Mouse (Mus musculus) midbrain, embryonic 14.5 days (tissue): ENCODE measurements around the gene Nav3. TPM values are rescaled to one million over a fixed set of nuclear protein-coding genes. Genes with fewer than 3 reads are reported as not detected.

Experiments
- ATAC-seq: fragments of 200-750 bp; cut with Nextera tagmentation; 2 replicates; pipeline ENCODE4 v1.8.0; 2017; ENCODE audit warnings: moderate number of reproducible peaks, moderate library complexity; ENCODE audit not compliant: low FRiP score, low TSS enrichment
- DNase-seq: peaks from one replicate; pipeline ENCODE4 v3.0.0-alpha.2; 2015
- H3K27ac ChIP-seq: fragments of 300-500 bp; sonication (generic); replicated peaks from 2 replicates; pipeline ENCODE4 v1.5.1; 2014; ENCODE audit warnings: mild to moderate bottlenecking, low read depth, low read length, moderate library complexity
- H3K27me3 ChIP-seq: fragments of 300-500 bp; sonication (generic); 2 replicates; pipeline ENCODE4 v1.6.1; 2014; ENCODE audit warnings: low read length, control low read depth, mixed read lengths; ENCODE audit not compliant: control insufficient read depth, insufficient read depth
- H3K36me3 ChIP-seq: fragments of 300-500 bp; sonication (generic); 2 replicates; pipeline ENCODE4 v1.6.1; 2014; ENCODE audit warnings: low read length, control low read depth; ENCODE audit not compliant: control insufficient read depth, insufficient read depth
- H3K4me1 ChIP-seq: fragments of 300-500 bp; sonication (generic); 2 replicates; pipeline ENCODE4 v1.6.1; 2014; ENCODE audit warnings: mild to moderate bottlenecking, antibody characterized with exemption, low read length, control low read depth; ENCODE audit not compliant: control insufficient read depth, insufficient read depth
- H3K4me2 ChIP-seq: fragments of 300-500 bp; sonication (generic); 2 replicates; pipeline ENCODE4 v1.6.1; 2014; ENCODE audit warnings: mild to moderate bottlenecking, low read length, moderate library complexity
- H3K4me3 ChIP-seq: fragments of 300-500 bp; sonication (generic); replicated peaks from 2 replicates; pipeline ENCODE4 v1.5.1; 2014; ENCODE audit warnings: low read depth, low read length
- H3K9ac ChIP-seq: fragments of 300-500 bp; sonication (generic); replicated peaks from 2 replicates; pipeline ENCODE4 v1.6.1; 2014; ENCODE audit warnings: mild to moderate bottlenecking, low read length, moderate library complexity
- H3K9me3 ChIP-seq: fragments of 300-500 bp; sonication (generic); 2 replicates; pipeline ENCODE4 v1.6.1; 2016; ENCODE audit warnings: low read length, control low read depth, mixed read lengths; ENCODE audit not compliant: control insufficient read depth
- WGBS: fragments of 180-500 bp; shearing (Covaris S2); extraction: QIAGEN DNeasy Blood & Tissue Kit; methylation state at CpG from one replicate; pipeline ENCODE4 v1.1.7; 2014; 5-methylcytosine and 5-hydroxymethylcytosine counted together
- polyA plus RNA-seq: library from polyadenylated mRNA; unstranded; fragments of >200 nt; fragmentation: Nextera tagmentation; extraction: Ambion mirVana; gene quantifications from 2 replicates; pipeline ENCODE4 v1.2.1, GENCODE M21; 2014

Gene Nav3
- polyA plus RNA-seq, 1 experiment from 2014 or later, result 26.9 TPM

DNA sequence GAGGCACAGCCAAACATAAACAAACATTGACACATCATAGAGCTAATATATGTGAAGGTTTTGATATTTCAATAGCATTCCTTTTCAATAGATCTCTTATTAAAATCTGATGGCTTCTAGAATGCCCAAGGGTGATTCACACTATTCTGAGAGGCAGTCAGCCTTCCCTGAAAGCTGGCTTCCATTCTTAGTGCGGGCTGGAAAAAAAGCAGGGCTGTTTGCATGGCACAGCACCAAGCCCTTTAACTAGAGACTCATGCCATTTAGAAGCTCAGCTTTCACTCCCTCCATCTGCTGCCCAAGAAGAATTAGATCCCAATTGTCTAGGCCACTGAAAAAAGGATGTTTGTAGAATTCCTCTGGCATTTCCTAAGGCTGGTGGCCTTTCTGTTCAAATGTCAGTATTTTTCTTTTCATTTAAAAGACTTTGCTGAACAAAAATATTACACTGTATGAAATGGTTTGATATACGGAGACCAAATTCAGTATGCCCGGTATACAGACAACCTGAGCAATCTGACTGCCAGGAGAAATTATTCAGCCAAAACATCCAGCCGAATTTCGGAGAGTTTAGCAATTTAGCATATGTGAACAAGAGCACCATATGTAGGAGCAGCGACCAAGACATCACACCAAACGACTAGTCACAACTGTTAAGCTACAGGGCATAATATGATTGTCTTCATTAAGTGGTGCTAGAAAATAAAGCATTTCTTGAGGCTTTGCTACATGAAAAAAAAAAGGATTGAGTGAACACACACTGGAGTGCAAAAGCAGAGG, 263.8 kb downstream of the Nav3 start:
- Histone ChIP-seq H3K9ac (no peak overlapping the region), H3K9me3 (no peaks in the 10 kb centered on the region), H3K36me3 (no peaks in the 10 kb centered on the region), H3K4me1 (peaks cover 10% of the 10 kb centered on the region; the same call in 1 of the 2 replicates), H3K4me2 (no peak overlapping the region), H3K27me3 (no peaks in the 10 kb centered on the region), H3K27ac (peak overlapping the region; percentile 1; the same call in 1 of the 2 replicates), H3K4me3 (no peak overlapping the region)
- WGBS, result 66% methylated on average over 7 of the region's 7 CpGs
- DNase-seq (peak; percentile 56), ATAC-seq (peak; percentile 55; the same call in 1 of the 2 replicates)

DNA sequence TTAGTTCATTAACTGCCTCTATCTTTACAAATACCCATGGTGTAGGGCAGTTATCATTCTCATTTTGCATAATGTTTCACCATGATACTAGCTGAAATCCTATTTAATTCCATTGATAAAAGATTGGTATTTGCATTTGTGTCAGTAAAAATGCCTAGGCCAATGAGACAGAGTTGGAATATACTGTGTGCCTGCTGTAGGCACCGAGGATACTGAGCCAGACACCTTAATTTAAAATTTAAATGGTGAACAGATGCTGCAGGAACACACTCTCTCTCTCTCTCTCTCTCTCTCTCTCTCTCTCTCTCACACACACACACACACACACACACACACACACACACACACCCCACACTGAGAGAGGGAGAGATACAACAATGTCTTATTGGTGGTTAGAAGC, 269.8 kb downstream of the Nav3 start:
- H3K27me3 ChIP-seq, result no peaks in the 10 kb centered on the region
- 0 out of 2 replicates have a peak, but pooled peaks cover 5% of the 10 kb centered on the region for H3K4me1 ChIP-seq
- ATAC-seq (no peak), DNase-seq (no peak)
- no peak overlapping the region for H3K9ac ChIP-seq
- H3K4me2 ChIP-seq, result no peak overlapping the region
- H3K36me3 ChIP-seq, result no peaks in the 10 kb centered on the region
- 25% methylated on average over 1 of the region's 1 CpGs for WGBS
- H3K4me3 ChIP-seq, result no peak overlapping the region
- no peak overlapping the region for H3K27ac ChIP-seq
- H3K9me3 ChIP-seq, result no peaks in the 10 kb centered on the region

DNA sequence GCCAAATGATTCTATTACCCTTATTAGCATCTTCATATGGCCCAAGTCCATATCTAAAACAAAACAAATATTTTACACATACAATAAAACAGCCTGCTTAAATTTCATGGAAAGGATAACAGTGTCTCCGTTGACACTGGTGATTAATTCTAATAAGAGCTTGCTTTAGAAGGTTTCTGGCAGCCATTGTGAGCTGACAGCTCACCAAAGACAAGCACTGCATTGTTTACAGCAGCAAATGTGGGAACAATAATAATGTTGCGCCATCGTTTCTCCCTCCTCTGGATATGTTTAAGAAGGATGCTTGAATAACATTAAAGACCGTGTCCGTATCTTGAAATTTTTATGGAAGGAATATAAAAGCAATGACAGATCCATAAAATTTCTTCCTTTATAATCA, 280.1 kb downstream of the Nav3 start:
- 60% methylated on average over 5 of the region's 5 CpGs for WGBS
- Histone ChIP-seq H3K27me3 (no peaks in the 10 kb centered on the region), H3K4me3 (no peak overlapping the region), H3K4me2 (no peak overlapping the region), H3K9ac (no peak overlapping the region), H3K9me3 (no peaks in the 10 kb centered on the region), H3K4me1 (no peaks in the 10 kb centered on the region), H3K27ac (no peak overlapping the region), H3K36me3 (no peaks in the 10 kb centered on the region)
- ATAC-seq (no peak), DNase-seq (no peak)

DNA sequence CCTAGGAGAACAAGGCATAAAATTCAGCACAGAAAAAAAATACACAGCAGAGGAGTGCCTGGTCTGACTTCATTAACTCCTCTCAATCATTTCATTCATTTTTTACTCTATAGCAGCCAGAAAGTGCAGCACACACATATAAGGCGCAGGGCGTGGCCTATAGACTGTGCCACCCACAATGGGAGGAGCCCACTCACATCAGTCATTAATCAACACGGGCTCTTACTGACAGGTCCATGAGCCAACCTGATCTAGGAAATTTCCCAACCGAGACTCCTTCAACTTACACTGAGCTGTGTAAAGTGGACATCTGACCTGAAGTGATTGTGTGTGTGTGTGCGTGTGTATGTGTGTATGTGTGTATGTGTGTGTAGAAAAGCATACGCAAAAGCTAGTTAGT, 286.6 kb downstream of the Nav3 start:
- Histone ChIP-seq H3K36me3 (no peaks in the 10 kb centered on the region), H3K9me3 (no peaks in the 10 kb centered on the region), H3K4me3 (no peak overlapping the region), H3K27me3 (no peaks in the 10 kb centered on the region), H3K4me1 (0 out of 2 replicates have a peak, but pooled peaks cover 3% of the 10 kb centered on the region), H3K27ac (no peak overlapping the region), H3K4me2 (no peak overlapping the region), H3K9ac (no peak overlapping the region)
- DNase-seq (no peak), ATAC-seq (no peak)
- WGBS, result 87% methylated on average over 6 of the region's 6 CpGs

- H3K4me3 ChIP-seq, result no peak overlapping the region
- ATAC-seq (no peak), DNase-seq (no peak)
- H3K27me3 ChIP-seq, result no peaks in the 10 kb centered on the region
- H3K27ac ChIP-seq, result no peak overlapping the region
- no peaks in the 10 kb centered on the region for H3K36me3 ChIP-seq
- no peaks in the 10 kb centered on the region for H3K9me3 ChIP-seq
- H3K9ac ChIP-seq, result no peak overlapping the region
- H3K4me2 ChIP-seq, result no peak overlapping the region
- H3K4me1 ChIP-seq, result 0 out of 2 replicates have a peak, but pooled peaks cover 3% of the 10 kb centered on the region
- 90% methylated on average over 2 of the region's 2 CpGs for WGBS
Measured at GRCm38 (mm10) chr10:110168892-110169291, 287.1 kb downstream of the Nav3 start.

- no peaks in the 10 kb centered on the region for H3K27me3 ChIP-seq
- ATAC-seq (no peak), DNase-seq (no peak)
- no peak overlapping the region for H3K27ac ChIP-seq
- H3K4me3 ChIP-seq, result no peak overlapping the region
- H3K4me2 ChIP-seq, result no peak overlapping the region
- peaks cover 22% of the 10 kb centered on the region for H3K4me1 ChIP-seq
- H3K9me3 ChIP-seq, result no peaks in the 10 kb centered on the region
- no peaks in the 10 kb centered on the region for H3K36me3 ChIP-seq
- no peak overlapping the region for H3K9ac ChIP-seq
Measured at GRCm38 (mm10) chr10:110162596-110162995, 293.4 kb downstream of the Nav3 start.

GRCm38 (mm10) chr10:110160894-110161293, 295.1 kb downstream of the Nav3 start:
- no peaks in the 10 kb centered on the region for H3K36me3 ChIP-seq
- no peak overlapping the region for H3K4me3 ChIP-seq
- 65% methylated on average over 5 of the region's 5 CpGs for WGBS
- no peaks in the 10 kb centered on the region for H3K27me3 ChIP-seq
- H3K9me3 ChIP-seq, result no peaks in the 10 kb centered on the region
- H3K9ac ChIP-seq, result no peak overlapping the region
- ATAC-seq, result peak; percentile 34; the same call in 1 of the 2 replicates
- peak overlapping the region; percentile 28; the same call in 1 of the 2 replicates for H3K27ac ChIP-seq
- H3K4me2 ChIP-seq, result no peak overlapping the region
- H3K4me1 ChIP-seq, result peaks cover 22% of the 10 kb centered on the region
- DNase-seq, result peak; percentile 19

- no peaks in the 10 kb centered on the region for H3K36me3 ChIP-seq
- no peak overlapping the region for H3K4me3 ChIP-seq
- H3K9me3 ChIP-seq, result no peaks in the 10 kb centered on the region
- DNase-seq (peak; percentile 19), ATAC-seq (no peak)
- no peaks in the 10 kb centered on the region for H3K27me3 ChIP-seq
- no peak overlapping the region for H3K4me2 ChIP-seq
- WGBS, result 39% methylated on average over 1 of the region's 1 CpGs
- H3K27ac ChIP-seq, result no peak overlapping the region
- H3K9ac ChIP-seq, result no peak overlapping the region
- peaks cover 27% of the 10 kb centered on the region for H3K4me1 ChIP-seq
Measured at GRCm38 (mm10) chr10:110159548-110159947, 296.5 kb downstream of the Nav3 start.

DNA sequence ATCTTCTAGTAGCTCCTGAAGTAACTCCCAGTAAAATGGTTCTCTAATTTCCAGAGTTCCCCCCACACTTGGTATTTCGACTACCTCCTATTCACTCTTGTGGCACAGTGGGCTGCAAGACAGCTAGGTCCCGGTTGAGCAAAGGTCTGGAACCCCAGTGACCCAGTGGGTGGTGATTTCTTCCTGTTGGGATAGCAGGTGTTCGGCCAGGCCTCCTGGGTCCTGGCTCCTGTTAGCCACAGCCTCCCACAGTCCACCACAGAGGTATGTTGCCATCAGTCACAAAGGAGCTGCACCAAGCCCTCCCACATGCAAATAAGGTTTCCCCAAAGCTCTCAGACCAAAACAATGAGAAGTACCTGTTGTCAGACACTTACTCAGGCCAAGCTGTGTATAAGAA, 297.9 kb downstream of the Nav3 start:
- peaks cover 38% of the 10 kb centered on the region for H3K4me1 ChIP-seq
- no peak for ATAC-seq

More for the DNA sequence above, 297.9 kb downstream of the Nav3 start:
- no peaks in the 10 kb centered on the region for H3K27me3 ChIP-seq
- H3K9ac ChIP-seq, result no peak overlapping the region
- no peak overlapping the region for H3K27ac ChIP-seq
- H3K36me3 ChIP-seq, result no peaks in the 10 kb centered on the region
- 50% methylated on average over 3 of the region's 3 CpGs for WGBS
- no peak for DNase-seq
- H3K4me3 ChIP-seq, result no peak overlapping the region
- no peak overlapping the region for H3K4me2 ChIP-seq
- H3K9me3 ChIP-seq, result no peaks in the 10 kb centered on the region
